Mouse (Mus musculus): ENCODE data around the gene Auts2.

Gene Auts2

DNA sequence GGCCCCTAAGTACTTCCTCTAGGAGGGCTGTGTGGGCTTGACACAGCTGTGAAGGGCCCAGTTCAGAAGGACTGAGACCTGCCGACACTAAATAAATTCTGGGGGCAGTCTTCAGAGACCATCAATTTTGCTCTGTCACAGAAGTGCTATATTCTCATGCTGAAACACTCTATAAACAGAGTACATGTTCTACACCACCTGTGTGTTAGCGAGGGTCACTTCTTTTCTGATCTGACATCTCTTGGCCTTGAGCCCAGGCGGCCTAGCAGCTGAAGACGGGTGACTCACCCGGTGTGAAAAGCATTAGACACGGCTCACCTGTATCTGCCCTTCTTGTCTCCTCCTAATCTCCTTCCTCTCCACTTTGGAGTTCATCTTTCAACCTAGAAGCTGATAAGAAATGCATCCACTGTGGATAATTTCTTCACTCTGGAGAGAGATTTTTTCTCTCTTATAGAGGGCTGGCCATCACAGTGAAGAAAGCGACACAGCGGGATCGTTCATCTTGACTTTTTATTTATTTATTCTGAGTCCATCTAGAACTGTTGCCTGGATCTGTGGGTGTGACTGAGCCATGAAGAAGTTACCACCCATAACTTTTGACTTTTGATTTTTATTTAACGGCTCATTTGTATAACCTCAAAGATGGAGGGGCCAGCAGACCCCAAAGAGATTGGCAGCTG, 469.3 kb downstream of the Auts2 start:
- no peak for DNase-seq

DNA sequence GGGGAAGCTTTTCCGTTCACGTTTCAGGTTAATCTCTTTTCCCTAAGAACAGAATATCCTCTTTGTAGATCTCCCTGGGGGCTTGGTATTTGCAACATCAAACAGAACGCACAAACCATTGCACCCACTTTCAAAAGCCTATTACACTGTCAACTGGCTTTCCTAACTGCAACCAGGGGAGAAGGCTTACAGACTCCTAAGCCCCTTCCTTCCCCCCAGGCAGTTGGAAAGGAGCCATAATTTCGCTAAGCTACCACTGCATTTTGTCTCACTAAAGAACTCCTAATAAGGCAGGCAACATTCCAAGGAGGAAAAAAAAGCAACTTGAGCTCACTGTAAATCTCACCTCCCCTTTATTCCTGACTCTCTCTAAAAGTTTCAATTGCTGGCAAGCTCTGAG, 470.8 kb downstream of the Auts2 start:
- no peak for DNase-seq

DNA sequence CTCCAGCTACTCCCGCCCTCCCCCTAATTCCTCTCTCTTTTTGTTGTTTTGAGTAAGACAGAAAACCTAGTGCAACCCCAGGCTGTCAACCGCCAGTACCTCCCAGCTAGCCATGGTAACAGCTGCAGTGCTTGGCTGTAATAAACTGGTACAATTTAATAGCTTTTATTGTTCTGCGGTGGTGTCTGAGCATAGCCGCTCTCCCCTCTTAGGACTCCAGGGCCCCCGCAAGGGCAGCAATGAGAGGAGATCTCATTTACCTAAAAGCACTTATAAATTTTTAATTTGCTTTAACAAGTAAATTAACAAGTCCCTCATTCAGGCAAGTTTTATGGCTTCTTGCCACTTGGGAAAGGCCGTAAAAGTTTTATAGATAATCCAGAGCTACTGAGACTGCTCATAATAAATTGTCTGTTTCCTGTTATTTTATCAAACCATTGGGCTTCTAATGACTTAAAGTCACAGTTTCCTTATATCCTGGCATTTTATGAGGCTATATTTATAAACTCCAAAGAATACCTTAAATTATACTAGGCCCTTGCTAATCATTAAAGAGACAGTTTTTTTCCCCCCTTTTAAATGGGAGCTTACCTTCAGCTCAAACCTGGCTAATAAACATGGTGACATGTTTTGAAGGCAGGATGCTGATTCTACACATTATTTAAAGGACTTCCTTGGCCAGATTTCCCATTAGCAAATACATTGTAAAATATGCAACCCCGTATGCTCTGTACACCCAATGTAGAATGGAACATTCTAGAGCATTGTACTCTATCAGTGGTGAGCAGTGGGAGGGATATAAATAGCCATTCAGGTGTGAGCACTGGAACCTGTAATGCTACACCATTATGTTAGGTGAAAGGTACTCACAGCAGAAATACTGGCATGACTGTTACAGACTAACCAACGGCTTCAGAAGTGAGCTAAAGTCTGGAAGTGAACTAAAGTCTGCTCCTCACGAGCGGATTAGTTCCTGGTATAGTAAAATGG, 475.1 kb downstream of the Auts2 start:
- no peak for DNase-seq

DNA sequence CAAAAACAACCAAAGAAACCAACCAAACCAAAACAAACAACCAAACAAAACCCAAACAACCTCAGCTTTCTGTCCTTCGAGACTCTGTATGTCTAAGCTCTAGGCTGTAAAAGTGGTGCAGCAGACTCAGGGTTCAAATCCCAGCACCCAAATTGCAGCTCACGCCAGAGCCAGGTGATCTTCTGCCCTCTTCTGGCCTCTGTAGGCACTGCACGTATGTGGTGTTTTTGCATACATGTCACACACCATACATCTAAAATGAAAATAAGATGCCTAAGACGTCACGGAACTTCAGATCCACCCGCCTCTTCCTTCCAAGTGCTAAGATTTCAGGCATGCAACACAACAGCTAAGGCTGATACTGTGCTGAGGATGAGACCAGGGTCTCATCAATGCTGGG, 483.0 kb downstream of the Auts2 start:
- DNase-seq = no peak

DNA sequence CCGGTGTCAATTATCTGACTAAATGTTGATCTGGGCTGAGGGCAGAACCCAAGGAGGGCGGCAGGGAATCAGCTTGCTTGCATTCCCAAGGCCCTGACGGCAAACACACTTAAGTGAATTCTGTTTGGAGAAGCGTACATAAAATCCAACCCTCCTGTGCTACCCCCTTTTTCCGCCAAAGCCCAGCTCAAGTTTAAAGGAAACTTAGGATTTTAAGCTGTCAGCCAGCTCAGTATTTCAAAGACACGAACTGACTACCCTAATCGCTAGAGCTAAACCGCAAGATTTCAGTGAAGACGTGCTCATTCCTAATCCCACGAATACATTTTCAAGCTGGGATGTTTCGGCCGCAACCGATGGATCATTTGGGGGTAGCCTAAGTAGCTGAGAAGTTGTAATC, 490.5 kb downstream of the Auts2 start:
- no peak for DNase-seq

DNA sequence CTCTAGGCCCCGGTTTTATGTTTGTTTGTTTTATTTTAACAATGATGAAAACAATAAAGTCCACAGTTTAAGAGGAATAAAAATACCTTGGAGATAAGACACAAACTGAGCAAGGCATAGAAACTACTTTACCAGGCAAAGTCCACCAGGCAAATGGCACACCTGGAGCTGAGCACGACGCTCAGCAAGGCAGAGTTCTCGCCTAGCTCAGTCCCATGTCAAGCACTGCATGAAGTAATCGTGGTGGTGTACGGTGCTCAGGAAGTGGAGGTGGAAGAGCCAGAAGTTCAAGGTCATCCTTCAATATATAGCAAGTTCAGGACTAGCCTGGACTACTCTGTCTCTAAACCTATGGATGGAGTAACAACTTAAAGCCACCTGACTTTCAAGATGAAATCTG, 503.6 kb downstream of the Auts2 start:
- no peak for DNase-seq

DNA sequence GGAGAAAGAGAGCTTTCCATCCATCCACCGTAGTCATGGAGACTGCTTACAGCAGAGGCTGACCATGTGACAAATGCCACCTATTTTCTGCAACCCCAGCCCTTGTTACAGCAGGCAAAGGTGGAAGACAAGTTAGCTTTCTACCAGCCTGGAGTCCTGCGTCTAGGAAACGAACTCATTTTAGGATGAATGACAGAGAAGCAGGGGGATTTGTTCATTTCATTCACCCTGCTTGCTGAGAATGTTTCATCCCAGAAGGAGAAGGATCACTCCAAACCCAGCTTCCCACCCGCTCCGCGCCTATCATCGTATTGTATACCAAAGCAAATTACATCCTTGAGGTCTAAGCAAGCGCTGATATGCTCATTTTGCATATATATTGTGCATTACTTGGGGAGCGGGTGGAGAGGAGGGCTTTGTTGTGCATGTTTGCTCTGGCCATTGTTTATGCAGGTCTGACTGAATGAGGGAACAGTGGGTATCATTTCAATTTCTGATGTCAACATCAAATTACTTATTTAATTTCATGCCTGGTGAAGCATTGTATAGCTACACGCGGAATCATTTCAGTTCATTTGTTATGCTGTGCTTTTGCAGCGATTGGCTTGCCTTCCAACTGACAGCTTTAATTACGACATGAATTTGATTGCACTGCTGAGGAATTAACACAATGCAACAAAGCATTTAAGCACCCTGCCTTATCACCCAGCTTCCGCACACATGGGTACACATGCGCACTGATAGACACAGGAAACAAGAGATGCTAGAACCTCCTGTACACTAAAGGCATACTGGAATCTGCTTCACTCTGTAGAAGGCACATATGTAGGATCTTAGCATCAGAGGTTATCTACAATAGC, 509.4 kb downstream of the Auts2 start:
- no peak for DNase-seq

DNA sequence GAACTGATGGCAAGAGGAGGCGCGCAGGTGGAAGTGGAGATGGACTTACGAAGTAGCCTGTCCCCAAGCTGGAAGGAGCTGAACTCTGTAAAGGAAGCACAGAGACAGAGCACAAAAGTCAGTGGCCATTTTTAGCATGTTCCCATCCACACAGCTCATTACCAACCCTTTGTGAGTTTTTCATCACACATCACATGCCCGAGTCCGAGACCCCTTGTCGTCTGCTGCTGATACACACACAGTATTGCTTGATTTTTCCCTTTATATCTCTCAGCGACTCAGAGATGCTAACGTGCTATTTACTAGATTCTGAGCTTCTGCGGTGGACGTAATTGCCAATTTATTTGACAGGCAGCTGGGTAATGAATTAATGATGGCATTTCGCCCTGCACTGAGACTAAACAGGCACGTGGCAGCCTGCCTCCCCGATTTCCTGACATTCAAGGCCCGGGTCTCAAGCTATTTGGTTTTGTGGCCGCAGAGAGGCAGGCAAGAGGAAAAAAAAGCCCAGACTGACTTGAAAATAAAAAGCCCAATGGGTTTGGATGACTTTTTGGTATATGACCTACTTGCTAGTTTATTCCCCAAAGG, 512.1 kb downstream of the Auts2 start:
- peak; percentile 4 for DNase-seq

DNA sequence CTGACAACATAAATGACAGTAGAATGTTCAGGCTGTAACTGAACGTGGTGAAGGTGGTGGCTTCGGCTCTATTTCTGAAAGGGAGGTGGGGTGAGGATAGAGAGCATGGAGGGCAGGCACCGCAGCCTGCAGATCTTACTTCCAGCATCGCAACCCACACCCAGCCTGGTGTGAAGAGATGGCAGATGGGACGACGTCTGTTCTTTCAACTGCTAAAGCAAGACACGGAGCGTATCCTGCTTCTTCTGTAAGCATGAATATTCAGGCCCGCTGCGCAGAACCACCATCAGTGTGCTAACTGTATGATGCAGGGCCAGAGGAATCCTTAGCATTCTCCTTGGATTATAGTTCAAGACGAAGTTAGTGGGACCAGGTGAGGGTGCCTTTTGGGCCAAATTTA, 513.5 kb downstream of the Auts2 start:
- DNase-seq = no peak

DNA sequence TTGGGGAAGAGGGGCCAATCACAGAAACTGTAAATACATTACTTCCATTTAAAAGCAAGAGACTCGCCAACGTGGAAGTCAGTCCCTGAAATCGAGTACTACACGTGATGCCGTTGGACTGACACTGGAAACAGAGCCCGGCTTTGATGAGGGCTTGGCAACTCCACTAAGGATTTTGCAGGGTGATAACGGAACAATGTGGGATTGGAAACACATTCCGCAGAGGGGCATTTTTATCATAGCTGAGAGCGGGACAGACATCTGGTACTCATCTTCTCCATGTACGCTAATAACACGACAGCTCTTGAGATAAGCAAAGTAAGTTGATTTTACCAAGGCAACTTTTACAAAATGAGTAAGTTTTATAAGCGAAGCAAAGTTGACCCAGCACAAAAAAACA, 514.1 kb downstream of the Auts2 start:
- DNase-seq = no peak

DNA sequence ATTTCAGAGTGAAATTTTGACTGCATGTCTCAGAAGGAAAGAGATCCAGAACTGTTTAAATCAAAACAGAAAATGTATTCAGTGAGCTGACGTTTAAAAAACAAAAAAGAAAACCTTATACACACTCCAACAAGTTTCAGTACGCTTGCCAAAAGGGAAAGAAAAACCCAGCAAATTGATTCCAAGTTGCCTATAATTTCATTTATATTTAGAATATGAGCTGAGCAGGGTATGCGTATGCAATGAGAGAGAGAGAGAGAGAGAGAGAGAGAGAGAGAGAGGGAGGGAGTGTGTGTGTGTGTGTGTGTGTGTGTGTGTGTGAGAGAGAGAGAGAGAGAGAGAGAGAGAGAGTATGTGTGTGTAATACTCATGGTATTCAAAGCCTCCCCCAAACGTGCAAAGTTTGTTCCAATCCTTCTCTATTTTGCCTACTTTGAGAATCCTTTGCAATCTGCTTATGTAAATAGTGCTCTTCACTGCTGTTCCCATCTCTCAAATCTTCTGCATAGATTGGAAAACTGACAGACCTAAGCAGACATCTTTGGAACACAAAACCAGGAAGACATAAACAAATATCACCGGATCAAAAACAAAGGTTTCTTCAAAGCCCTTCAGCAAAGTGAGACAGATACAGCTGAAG, 515.2 kb downstream of the Auts2 start:
- no peak for DNase-seq

DNA sequence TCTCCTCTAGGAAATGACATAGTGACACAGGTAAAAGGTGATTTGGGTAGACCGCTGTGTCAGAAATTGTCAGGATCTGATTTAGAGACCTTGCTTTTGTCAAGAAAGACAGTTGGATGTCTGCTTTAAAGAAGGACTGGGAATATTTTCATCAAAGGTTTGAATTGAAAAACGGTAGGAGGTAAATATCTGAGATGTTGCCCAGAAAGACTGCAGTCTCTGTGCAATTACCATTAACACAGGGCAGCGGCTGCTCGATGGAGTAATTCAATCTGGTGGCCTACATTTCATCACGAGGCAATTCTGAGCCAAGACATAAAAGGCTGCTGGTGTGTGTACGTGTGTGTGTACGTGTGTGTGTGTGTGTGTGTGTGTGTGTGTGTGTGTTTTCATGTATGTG, 529.8 kb downstream of the Auts2 start:
- DNase-seq = no peak

DNA sequence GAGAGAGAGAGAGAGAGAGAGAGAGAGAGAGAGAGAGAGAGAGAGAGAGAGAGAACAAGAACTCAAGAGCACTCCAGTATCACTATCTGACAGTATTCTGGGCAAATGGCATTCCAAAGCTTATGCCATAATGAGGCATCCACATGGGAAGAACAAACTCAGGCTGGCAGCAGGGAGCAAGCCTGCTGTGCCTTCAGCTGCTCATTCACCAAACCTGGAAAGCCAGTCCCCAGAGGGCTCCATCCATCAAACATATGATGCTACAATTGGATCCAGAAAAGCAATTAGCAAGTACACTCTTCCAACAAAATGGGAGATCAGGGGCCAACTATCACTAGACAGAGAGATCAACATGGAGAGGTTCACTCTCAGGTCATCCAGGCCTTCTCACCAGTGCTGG, 531.3 kb downstream of the Auts2 start:
- DNase-seq = no peak

DNA sequence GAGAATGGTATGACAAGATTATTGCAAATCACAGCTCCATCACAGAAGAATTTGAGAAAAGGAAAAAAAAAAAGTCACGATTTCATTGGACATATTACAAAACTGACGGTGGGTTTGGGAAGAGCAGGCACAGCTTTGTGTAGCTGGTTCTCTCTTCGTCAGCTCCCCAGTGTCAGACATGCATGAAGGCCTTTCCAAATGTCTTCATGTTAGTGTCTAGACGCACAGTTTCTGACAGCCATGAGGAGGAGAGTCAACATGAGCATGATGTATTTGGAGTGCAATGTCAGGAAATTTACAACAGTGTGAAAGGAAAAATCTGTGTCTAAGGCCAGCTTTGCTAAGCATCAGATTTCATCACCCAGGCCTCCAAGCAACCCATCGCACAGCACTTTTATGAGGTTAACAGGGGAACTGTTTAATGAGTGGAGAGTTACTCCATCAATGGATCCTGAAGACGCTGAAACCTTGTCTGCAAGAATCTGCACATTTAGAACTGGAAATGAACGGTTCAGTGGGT, 534.4 kb downstream of the Auts2 start:
- no peak for DNase-seq

DNA sequence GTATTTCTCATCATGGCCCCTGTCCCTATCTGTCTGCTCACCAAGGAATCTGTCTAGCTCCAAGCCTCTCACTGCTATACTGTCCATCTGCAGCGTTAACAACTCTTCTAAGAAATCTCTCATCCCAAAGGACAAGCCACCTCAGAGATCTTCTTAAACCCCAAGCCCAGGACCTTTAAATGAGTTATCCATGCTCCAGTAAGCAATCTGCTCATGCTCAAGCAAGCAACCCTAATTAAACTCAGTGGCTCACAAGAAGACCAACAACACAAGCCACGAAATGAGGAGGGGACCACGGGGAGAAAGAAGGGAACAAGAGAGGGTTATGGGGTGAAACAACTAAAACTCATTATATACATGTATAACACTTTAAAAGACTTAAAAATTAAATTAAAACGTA, 535.2 kb downstream of the Auts2 start:
- DNase-seq = no peak

DNA sequence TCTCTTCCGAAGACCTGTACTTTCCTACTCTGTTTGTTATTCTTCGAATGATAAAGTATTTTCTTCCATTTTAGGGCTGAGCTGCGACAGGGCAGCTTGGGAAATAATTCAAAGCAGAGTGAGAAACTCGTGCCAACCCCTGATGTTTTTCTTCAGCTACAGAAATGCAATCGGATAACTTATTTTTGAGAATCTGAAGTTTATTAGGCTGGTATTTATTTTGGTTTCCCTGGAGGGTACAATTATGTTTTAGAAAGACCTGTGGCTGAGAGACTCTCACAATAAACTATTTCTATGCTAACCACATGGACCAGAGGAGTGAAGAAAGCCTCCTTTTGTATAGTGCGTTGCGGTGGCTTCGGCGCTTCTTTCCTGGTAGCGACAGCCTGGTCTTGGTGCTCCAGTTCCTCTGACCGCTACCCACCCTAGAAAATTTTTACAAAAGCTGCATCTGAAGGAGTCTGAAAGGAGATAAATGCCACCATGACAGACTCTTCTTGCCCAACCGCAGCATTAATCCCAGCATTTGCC, 550.4 kb downstream of the Auts2 start:
- no peak for DNase-seq

DNA sequence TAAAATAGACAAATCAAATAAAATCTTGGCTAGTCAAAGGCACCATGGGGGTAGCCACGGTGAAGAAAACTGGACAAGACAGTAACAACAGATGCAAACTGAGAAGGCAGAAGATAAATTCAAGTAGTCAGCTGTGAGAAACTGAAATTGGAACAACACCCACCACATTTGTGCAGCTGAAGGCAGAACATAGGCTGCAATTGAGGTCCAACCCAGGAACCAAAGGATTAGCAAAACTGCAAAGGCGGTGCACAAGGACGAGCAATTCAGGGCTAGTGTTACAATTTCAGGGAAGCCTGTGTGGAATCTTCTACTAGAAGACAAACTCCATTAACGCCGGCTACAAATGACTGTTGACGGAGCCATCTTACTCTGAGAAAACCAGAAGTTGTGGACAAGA, 550.9 kb downstream of the Auts2 start:
- DNase-seq = no peak

DNA sequence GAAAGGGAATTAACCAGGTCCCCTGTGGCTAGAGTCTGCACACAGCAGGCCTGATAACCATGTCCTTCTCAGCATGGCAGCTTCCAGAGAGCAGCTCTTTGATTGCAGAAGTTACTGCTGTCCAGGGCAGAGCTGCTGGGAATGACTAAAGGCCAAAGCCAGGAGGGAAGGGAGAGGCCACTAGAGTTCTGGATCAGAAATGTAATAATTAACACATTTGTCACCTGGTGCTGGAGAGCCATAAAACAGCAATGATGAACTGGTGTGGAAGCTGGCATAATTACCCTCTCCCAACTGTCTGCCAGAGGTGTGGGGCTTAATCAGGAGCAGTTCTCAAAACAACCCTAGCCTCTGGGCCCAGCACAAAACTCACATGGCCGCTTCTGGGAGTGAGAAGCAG, 552.6 kb downstream of the Auts2 start:
- DNase-seq = no peak

DNA sequence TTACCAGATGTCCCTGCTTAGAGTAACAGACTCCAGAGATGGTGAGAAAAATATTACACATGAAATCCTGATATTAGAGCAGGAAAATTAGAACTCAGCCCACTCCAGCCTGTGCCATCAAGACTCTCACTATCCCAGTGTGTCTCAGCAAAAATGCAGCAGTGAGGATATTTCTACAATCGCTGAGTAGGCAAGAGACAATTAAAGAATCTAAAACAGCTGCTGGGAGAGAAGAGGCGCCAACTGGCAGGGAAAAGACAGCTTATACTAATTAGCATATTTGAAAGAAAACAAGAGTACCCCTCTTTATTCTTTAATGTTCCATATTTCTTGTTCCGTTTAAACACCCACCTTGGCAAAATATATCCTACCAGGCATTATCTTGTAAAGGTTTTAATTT, 561.7 kb downstream of the Auts2 start:
- no peak for DNase-seq

DNA sequence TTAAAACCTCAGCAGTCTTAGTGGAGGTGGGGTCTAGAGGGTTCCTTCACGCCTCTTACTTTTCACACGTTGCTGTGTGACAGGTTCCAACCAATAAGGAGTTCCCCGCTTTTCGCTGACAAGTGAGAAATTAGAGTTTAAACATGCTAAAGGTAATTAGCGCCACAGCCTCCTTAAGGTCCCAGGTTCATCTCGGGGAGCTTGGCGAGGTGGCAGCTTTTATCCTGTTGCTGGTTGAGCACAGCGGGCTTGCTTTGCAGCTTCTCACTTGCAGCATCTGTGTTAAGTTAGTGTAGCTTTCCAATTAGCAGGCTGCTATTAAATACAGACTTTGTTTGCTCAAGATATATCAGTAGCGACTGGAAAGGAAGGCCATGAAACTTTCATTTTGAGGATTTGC, 564.2 kb downstream of the Auts2 start:
- no peak for DNase-seq

DNA sequence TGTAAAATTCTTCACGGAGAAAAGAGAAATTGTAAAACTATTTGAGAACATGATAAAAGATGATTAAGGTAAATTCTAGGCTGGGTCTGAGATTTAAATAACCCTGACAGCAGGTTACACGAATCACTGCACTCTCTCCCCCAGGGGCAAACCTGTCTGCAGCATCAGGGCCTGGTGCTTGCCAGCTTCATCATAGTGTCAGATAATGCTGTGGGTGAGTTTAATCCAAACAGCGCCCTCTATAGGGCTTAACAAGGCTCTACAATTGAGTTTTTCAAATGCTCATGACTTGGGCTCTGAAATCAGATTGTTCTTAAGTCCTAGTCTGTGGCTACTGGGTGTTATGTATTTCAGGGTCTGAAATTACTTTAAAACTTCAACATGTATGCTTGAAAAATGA, 565.6 kb downstream of the Auts2 start:
- no peak for DNase-seq

DNA sequence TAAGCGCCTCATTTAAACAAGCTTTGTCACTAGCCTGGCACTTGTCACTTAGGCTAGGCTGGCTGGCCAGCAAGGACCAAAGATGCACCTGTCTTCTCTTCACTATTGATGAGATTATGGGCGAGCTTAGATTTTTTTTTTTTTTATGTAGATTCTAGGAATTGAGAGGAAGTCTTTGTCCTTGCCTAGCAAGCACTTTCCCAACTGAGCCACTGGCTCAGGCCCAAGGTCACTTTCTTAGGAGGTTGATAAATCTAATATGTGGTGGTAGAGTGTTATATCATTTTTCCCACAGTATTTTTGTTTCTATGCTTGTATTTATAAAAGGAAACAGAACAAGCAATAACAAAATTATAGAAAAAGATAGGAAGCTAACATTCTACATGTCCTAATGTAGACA, 571.2 kb downstream of the Auts2 start:
- DNase-seq = no peak

All from lung, postnatal 14 days (tissue).